Mouse (Mus musculus): ENCODE data around the gene Pnkd. TPM values are rescaled to one million over a fixed set of nuclear protein-coding genes. Genes with fewer than 3 reads are reported as not detected.

Gene Pnkd
- polyA plus RNA-seq (2015; fragmentation: Nextera tagmentation; extraction: Ambion mirVana) = 117 and 125 TPM in 2 replicates

- Histone ChIP-seq H3K36me3 (ENCODE audit: control insufficient read depth, insufficient read depth, low read length) (peaks cover 22% of the 10 kb centered on the region), H3K9me3 (replicated peaks; ENCODE audit: control insufficient read depth, low read length, poor library complexity, severe bottlenecking) (no peaks in the 10 kb centered on the region), H3K27ac (ENCODE audit: low read length) (peak within 1 kb of the TSS; percentile 76), H3K27me3 (ENCODE audit: control insufficient read depth, insufficient read depth, low read depth, low read length) (no peaks in the 10 kb centered on the region), H3K4me2 (ENCODE audit: low read length) (peak within 1 kb of the TSS; percentile 93), H3K9ac (ENCODE audit: low read depth, low read length) (peak within 1 kb of the TSS; percentile 87), H3K4me3 (ENCODE audit: low read depth, low read length) (peak within 1 kb of the TSS; percentile 77), H3K4me1 (ENCODE audit: control insufficient read depth, insufficient read depth, low read length) (peaks cover 22% of the 10 kb centered on the region)
- under 1% methylated on average over 56 of the region's 56 CpGs for WGBS
- peak; percentile 98 for ATAC-seq
These were observed at the start of gene Pnkd, which contains the start of gene Aamp for GRCm38 (mm10) chr1:74284543-74285160. TSS of gene Pnkd (plus strand) at chr1:74284930. TSS of gene Aamp (minus strand) at chr1:74284738.

GRCm38 (mm10) chr1:74235938-74236589, 48.7 kb upstream of the Pnkd start, which contains the start of gene Arpc2:
TSS of gene Arpc2 (plus strand) at chr1:74236084.
- Histone ChIP-seq H3K36me3 (ENCODE audit: control insufficient read depth, insufficient read depth, low read length) (no peaks in the 10 kb centered on the region), H3K9ac (ENCODE audit: low read depth, low read length) (peak within 1 kb of the TSS; percentile 97), H3K27ac (ENCODE audit: low read length) (peak within 1 kb of the TSS; percentile 94), H3K27me3 (ENCODE audit: control insufficient read depth, insufficient read depth, low read depth, low read length) (no peaks in the 10 kb centered on the region), H3K4me3 (ENCODE audit: low read depth, low read length) (peak within 1 kb of the TSS; percentile 96), H3K4me2 (ENCODE audit: low read length) (peak within 1 kb of the TSS; percentile 82), H3K9me3 (replicated peaks; ENCODE audit: control insufficient read depth, low read length, poor library complexity, severe bottlenecking) (no peaks in the 10 kb centered on the region), H3K4me1 (ENCODE audit: control insufficient read depth, insufficient read depth, low read length) (peaks cover 34% of the 10 kb centered on the region)
- WGBS = under 1% methylated on average over 53 of the region's 55 CpGs
- ATAC-seq = peak; percentile 94

GRCm38 (mm10) chr1:74236590-74237317, 48.0 kb upstream of the Pnkd start:
- Histone ChIP-seq H3K27ac (ENCODE audit: low read length) (peak overlapping the region; percentile 87), H3K4me2 (ENCODE audit: low read length) (peak overlapping the region; percentile 68), H3K27me3 (ENCODE audit: control insufficient read depth, insufficient read depth, low read depth, low read length) (no peaks in the 10 kb centered on the region), H3K9me3 (replicated peaks; ENCODE audit: control insufficient read depth, low read length, poor library complexity, severe bottlenecking) (no peaks in the 10 kb centered on the region), H3K4me1 (ENCODE audit: control insufficient read depth, insufficient read depth, low read length) (peaks cover 34% of the 10 kb centered on the region), H3K4me3 (ENCODE audit: low read depth, low read length) (peak overlapping the region; percentile 96), H3K9ac (ENCODE audit: low read depth, low read length) (peak overlapping the region; percentile 97), H3K36me3 (ENCODE audit: control insufficient read depth, insufficient read depth, low read length) (no peaks in the 10 kb centered on the region)
- peak; percentile 81 for ATAC-seq
- WGBS = under 1% methylated on average over 52 of the region's 57 CpGs

- Histone ChIP-seq H3K27me3 (ENCODE audit: control insufficient read depth, insufficient read depth, low read depth, low read length) (no peaks in the 10 kb centered on the region), H3K27ac (ENCODE audit: low read length) (no peak overlapping the region), H3K9me3 (replicated peaks; ENCODE audit: control insufficient read depth, low read length, poor library complexity, severe bottlenecking) (no peaks in the 10 kb centered on the region), H3K9ac (ENCODE audit: low read depth, low read length) (peak overlapping the region; percentile 97), H3K4me1 (ENCODE audit: control insufficient read depth, insufficient read depth, low read length) (peaks cover 34% of the 10 kb centered on the region), H3K36me3 (ENCODE audit: control insufficient read depth, insufficient read depth, low read length) (no peaks in the 10 kb centered on the region), H3K4me3 (ENCODE audit: low read depth, low read length) (peak overlapping the region; percentile 96), H3K4me2 (ENCODE audit: low read length) (peak overlapping the region; percentile 68)
- 40% methylated on average over 5 of the region's 5 CpGs for WGBS
- no peak for ATAC-seq
These were observed 47.1 kb upstream of the Pnkd start for GRCm38 (mm10) chr1:74237671-74238070.

- Histone ChIP-seq H3K9me3 (replicated peaks; ENCODE audit: control insufficient read depth, low read length, poor library complexity, severe bottlenecking) (no peaks in the 10 kb centered on the region), H3K4me1 (ENCODE audit: control insufficient read depth, insufficient read depth, low read length) (peaks cover 34% of the 10 kb centered on the region), H3K36me3 (ENCODE audit: control insufficient read depth, insufficient read depth, low read length) (no peaks in the 10 kb centered on the region), H3K27me3 (ENCODE audit: control insufficient read depth, insufficient read depth, low read depth, low read length) (no peaks in the 10 kb centered on the region), H3K4me3 (ENCODE audit: low read depth, low read length) (peak overlapping the region; percentile 96), H3K9ac (ENCODE audit: low read depth, low read length) (peak overlapping the region; percentile 97), H3K4me2 (ENCODE audit: low read length) (peak overlapping the region; percentile 68), H3K27ac (ENCODE audit: low read length) (no peak overlapping the region)
- ATAC-seq = no peak
- 78% methylated on average over 1 of the region's 1 CpGs for WGBS
These were observed 46.6 kb upstream of the Pnkd start for GRCm38 (mm10) chr1:74238136-74238535.

- Histone ChIP-seq H3K9me3 (replicated peaks; ENCODE audit: control insufficient read depth, low read length, poor library complexity, severe bottlenecking) (no peaks in the 10 kb centered on the region), H3K4me1 (ENCODE audit: control insufficient read depth, insufficient read depth, low read length) (peaks cover 34% of the 10 kb centered on the region), H3K36me3 (ENCODE audit: control insufficient read depth, insufficient read depth, low read length) (no peaks in the 10 kb centered on the region), H3K4me2 (ENCODE audit: low read length) (peak overlapping the region; percentile 68; the same call in 1 of the 2 replicates), H3K27me3 (ENCODE audit: control insufficient read depth, insufficient read depth, low read depth, low read length) (no peaks in the 10 kb centered on the region), H3K9ac (ENCODE audit: low read depth, low read length) (no peak overlapping the region), H3K4me3 (ENCODE audit: low read depth, low read length) (no peak overlapping the region), H3K27ac (ENCODE audit: low read length) (no peak overlapping the region)
- no peak for ATAC-seq
- WGBS = 62% methylated on average over 7 of the region's 7 CpGs
These were observed 45.6 kb upstream of the Pnkd start for GRCm38 (mm10) chr1:74239162-74239561.

- Histone ChIP-seq H3K36me3 (ENCODE audit: control insufficient read depth, insufficient read depth, low read length) (no peaks in the 10 kb centered on the region), H3K4me3 (ENCODE audit: low read depth, low read length) (no peak overlapping the region), H3K27me3 (ENCODE audit: control insufficient read depth, insufficient read depth, low read depth, low read length) (no peaks in the 10 kb centered on the region), H3K9me3 (replicated peaks; ENCODE audit: control insufficient read depth, low read length, poor library complexity, severe bottlenecking) (no peaks in the 10 kb centered on the region), H3K9ac (ENCODE audit: low read depth, low read length) (0 out of 2 replicates have a peak overlapping the region, but pooled peaks have one; percentile 26), H3K27ac (ENCODE audit: low read length) (no peak overlapping the region), H3K4me1 (ENCODE audit: control insufficient read depth, insufficient read depth, low read length) (peaks cover 34% of the 10 kb centered on the region), H3K4me2 (ENCODE audit: low read length) (peak overlapping the region; percentile 37)
- 59% methylated on average over 11 of the region's 11 CpGs for WGBS
- ATAC-seq = no peak
These were observed 45.1 kb upstream of the Pnkd start for GRCm38 (mm10) chr1:74239618-74240017.

GRCm38 (mm10) chr1:74240311-74240710, 44.4 kb upstream of the Pnkd start:
- Histone ChIP-seq H3K4me1 (ENCODE audit: control insufficient read depth, insufficient read depth, low read length) (peaks cover 34% of the 10 kb centered on the region), H3K4me2 (ENCODE audit: low read length) (no peak overlapping the region), H3K9me3 (replicated peaks; ENCODE audit: control insufficient read depth, low read length, poor library complexity, severe bottlenecking) (no peaks in the 10 kb centered on the region), H3K4me3 (ENCODE audit: low read depth, low read length) (no peak overlapping the region), H3K9ac (ENCODE audit: low read depth, low read length) (no peak overlapping the region), H3K27me3 (ENCODE audit: control insufficient read depth, insufficient read depth, low read depth, low read length) (no peaks in the 10 kb centered on the region), H3K36me3 (ENCODE audit: control insufficient read depth, insufficient read depth, low read length) (no peaks in the 10 kb centered on the region), H3K27ac (ENCODE audit: low read length) (no peak overlapping the region)
- WGBS = 73% methylated on average over 6 of the region's 6 CpGs
- no peak for ATAC-seq

Data from midbrain, embryonic 16.5 days (tissue).